Mouse (Mus musculus): ENCODE measurements around the gene Zfp101.

Zfp101 gene

GRCm38 (mm10) chr17:33394182-33395034 lies at the start of gene Zfp101:
TSS of gene Zfp101 (minus strand) at chr17:33394641.
- DNase-seq (ENCODE audit: low read depth, low spot score), result peak; percentile 87

- no peak for DNase-seq (ENCODE audit: low read depth, low spot score)
These were observed 46.7 kb upstream of the Zfp101 start for GRCm38 (mm10) chr17:33441159-33441558.

- DNase-seq (ENCODE audit: low read depth, low spot score), result no peak
These were observed 45.5 kb upstream of the Zfp101 start for GRCm38 (mm10) chr17:33439922-33440321.

GRCm38 (mm10) chr17:33439148-33439547 lies 44.7 kb upstream of the Zfp101 start:
- DNase-seq (ENCODE audit: low read depth, low spot score), result peak; percentile 67

- no peak for DNase-seq (ENCODE audit: low read depth, low spot score)
These were observed 37.8 kb upstream of the Zfp101 start, which contains the start of gene Actl9 for GRCm38 (mm10) chr17:33432019-33432946. TSS of gene Actl9 (plus strand) at chr17:33432896.

- DNase-seq (ENCODE audit: low read depth, low spot score), result no peak
These were observed 2.2 kb downstream of the Zfp101 start for GRCm38 (mm10) chr17:33392271-33392670.

GRCm38 (mm10) chr17:33385705-33386104 lies 8.7 kb downstream of the Zfp101 start:
- DNase-seq (ENCODE audit: low read depth, low spot score), result no peak

GRCm38 (mm10) chr17:33372795-33373194 lies 21.6 kb downstream of the Zfp101 start:
- no peak for DNase-seq (ENCODE audit: low read depth, low spot score)

GRCm38 (mm10) chr17:33358411-33359384 lies 35.7 kb downstream of the Zfp101 start, which contains the start of gene Zfp81:
TSS of gene Zfp81 (minus strand) at chr17:33358878.
- DNase-seq (ENCODE audit: low read depth, low spot score), result peak; percentile 89

GRCm38 (mm10) chr17:33352981-33353380 lies 41.5 kb downstream of the Zfp101 start:
- DNase-seq (ENCODE audit: low read depth, low spot score), result no peak

Data from A20 (cell line).